Mouse (Mus musculus) CD8-positive naive resting alpha-beta T cell, adult 2 months (primary cell): Measurements from ENCODE around the gene Anks1.

Source experiments
- DNase-seq, 2 experiments: peaks; one replicate each; pipeline ENCODE4 v3.0.0; 2022; ENCODE audit warnings: low read depth in 2 of 2, low spot score in 2 of 2

The Anks1 gene

DNA sequence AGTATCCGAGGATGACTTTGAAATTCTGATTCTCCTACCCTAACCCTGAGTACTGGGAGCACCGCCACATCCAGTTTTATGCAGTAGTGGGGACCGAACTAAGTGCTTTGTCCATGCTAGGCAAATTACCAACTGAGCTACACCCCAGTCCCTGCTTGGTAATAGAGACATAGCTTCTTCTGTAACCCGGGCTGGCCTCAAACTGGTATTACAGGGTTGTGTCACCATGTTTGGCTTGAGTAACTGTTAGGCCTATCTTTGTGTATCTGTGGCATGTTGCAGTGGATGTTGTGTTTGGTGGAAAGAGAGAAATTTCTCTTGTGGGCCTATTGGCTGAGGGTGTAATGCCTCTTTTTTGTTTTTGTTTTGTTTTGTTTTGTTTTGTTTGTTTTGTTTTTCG is 21.2 kb downstream of the Anks1 start:
- DNase-seq = no peak

DNA sequence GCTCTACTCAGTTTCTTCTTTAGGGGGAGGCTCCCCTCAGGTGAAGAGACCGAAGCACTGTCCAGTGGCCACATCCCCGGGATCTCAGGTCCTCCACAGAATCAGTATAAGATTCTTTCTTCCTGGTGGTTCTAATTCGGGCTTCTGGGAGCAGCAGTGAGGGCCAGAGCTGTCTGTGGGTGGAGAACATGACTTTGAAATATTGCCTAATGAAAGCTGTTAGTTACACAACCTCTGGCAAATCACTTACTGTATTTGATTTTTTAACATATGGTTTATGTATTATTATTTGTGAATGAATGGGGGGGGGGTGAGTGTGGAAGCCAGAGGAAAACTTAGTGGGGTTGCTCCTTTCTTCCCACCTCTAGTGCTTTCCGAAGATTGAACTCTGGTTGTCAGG is 22.7 kb downstream of the Anks1 start:
- no peak for DNase-seq

DNA sequence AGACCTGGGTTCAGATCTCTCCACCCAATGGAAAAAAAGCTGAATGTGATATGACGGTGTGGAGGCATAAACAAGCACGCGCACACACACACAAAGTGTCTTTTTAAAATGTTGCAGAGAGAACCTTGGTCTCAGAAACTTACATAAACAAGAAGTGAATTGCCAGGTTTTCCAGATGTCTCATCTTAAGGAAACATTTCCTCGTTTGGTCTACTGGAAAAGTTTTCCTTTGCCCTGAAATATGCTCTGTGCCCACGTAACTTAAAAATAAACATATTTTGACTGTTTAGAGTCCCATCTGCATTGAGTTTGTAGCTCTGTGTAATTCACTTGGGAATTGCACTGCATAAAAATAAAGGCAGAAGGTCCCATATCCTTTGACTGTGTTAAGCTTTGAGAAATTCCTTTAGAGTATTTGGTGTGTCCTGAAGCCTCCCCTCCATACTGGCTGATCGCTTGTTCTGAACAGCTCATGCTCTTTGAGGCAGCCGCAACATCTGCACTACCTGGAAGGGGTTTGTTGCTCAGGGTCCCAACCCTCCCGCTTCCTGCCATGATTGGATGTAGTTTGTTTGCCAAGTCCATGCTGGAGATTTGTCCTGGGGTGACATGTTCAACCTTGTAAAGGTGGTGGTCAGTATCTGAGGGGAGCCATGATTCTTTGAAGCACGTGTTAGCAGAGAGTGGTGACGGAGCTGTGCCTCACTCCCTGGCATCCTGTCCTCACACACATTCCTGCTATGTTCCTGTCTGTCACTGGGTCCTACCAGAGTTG is 25.2 kb downstream of the Anks1 start:
- no peak for DNase-seq

- DNase-seq = no peak
These were observed 26.0 kb downstream of the Anks1 start for GRCm38 (mm10) chr17:27935091-27935490.

GRCm38 (mm10) chr17:27937054-27937615 is 28.0 kb downstream of the Anks1 start:
- no peak for DNase-seq

DNA sequence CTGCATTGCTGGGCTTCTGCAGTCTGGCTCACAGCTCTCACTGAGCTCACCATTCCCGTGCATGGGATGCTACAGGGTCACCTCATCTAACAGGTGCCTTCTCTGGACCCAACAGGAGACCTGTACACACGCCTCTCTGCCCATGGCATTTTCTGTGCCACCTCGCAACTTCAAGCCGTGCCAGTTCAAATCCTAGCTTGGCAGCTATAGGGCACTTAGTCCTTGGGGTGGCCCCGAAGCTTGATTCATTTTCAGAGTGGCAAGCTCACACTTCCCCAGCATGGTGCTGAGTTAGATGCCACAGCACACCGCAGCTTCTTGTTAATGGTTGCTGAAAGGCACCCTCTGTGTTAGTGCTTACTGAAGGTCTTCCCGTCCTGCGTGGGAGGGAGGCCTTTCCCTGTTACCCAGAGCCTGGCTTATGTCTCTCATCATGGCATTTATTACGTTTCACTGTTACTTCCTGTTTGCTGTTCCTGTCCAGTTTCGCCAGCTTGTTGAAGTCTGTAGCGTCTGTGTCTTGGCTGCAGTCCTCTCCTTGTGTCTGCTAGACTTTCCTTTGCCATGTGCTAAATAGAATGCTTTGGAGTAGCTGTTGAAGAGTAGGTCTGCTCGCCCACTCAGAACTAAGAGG is 29.1 kb downstream of the Anks1 start:
- no peak for DNase-seq

DNA sequence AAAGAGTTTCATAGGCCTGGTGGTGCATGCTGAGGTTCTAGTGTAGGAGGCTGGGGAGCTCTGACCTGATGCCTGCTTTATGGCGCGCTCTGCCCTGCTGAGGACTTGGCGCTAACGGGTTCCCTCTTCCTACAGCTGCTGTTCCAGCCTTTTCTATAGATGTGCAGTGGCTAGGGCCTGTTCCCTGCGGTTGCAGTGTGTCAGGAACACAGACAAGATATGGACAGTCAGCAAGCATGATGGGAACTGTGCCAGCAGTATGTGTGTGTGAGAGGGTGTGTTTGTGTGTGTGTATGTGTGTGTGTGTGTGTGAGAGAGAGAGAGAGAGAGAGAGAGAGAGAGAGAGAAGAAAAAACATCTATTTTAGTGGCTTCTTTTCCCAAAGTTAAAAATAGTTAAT is 29.9 kb downstream of the Anks1 start:
- no peak for DNase-seq

- no peak for DNase-seq
These were observed 31.2 kb downstream of the Anks1 start for GRCm38 (mm10) chr17:27940352-27940751.

DNA sequence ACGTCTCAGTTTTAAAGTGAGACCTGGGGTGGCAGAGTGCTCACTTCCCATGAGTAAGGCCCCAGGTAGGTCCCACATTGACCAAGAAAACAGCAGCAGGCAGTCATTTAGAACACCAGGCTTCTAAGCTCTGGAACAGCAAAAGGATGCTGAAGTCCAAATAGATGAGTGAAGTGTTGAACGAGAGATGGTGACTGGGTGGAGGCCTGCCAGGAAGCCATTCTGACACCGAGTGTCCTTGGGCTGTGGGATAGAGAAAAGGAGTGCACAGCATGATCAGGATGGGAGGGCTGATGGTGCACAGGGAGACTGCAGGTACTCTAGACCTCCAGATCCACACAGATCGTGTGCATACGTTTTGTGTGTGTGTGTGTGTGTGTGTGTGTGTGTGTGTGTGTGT is 32.1 kb downstream of the Anks1 start:
- DNase-seq = no peak

GRCm38 (mm10) chr17:27941698-27942097 is 32.6 kb downstream of the Anks1 start:
- DNase-seq = no peak

GRCm38 (mm10) chr17:27942131-27942530 is 33.0 kb downstream of the Anks1 start:
- no peak for DNase-seq

DNA sequence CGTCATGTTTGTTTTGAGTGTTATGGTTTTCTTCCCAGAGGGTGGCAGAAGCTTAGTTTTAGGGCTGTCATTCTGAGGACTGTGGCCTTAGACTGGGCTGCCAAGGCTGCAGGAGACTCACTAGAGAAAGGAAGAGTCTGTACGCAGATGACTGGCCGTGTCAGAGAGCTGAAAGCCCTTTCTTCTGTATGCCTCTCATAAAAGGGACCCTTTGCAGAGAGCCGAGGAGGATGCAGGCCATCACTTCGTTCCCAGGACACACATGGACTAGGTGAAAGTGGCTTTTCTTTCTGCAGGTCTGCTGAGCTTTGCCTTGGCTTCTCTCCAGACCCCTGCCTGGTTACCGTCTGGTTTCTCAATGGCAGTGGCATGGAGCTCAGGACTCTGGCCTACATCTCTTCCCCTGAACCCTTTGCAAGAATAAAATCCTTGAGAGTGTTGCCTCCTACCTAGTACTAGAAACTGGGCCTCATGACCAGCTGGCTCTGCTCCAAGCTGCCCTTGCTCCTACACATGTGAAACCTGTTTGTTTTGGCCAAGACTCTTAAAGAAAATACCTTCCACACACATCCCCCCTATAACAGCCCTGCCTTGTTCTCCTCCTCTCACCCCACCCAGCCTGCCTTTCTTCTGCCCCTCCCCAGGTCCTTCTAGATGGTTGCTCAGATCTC is 36.6 kb downstream of the Anks1 start:
- DNase-seq = no peak

GRCm38 (mm10) chr17:27946371-27946770 is 37.3 kb downstream of the Anks1 start:
- DNase-seq = no peak

- no peak for DNase-seq
These were observed 38.0 kb downstream of the Anks1 start for GRCm38 (mm10) chr17:27947155-27947554.

GRCm38 (mm10) chr17:27953136-27953535 is 44.0 kb downstream of the Anks1 start:
- no peak for DNase-seq

- no peak for DNase-seq
These were observed 45.7 kb downstream of the Anks1 start for GRCm38 (mm10) chr17:27954629-27955402.

DNA sequence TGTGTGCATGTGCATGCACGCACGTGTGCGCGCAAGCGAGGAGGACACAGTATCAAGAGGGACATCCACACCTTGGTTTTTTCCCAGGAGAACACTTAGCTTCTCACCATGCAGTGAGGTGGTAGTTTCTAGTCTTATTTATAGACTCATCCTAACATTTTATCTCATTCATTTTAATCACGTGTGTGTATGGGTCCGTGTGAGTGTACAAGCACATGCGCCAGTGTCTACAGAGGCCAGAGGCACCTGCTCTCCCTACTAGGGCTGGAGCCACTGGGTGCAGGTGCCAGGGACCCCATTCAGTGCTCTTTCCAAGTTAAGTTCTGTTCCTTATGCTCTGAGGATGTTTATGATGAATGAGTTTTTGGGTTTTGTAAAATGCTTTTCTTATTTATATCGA is 48.5 kb downstream of the Anks1 start:
- DNase-seq = no peak

DNA sequence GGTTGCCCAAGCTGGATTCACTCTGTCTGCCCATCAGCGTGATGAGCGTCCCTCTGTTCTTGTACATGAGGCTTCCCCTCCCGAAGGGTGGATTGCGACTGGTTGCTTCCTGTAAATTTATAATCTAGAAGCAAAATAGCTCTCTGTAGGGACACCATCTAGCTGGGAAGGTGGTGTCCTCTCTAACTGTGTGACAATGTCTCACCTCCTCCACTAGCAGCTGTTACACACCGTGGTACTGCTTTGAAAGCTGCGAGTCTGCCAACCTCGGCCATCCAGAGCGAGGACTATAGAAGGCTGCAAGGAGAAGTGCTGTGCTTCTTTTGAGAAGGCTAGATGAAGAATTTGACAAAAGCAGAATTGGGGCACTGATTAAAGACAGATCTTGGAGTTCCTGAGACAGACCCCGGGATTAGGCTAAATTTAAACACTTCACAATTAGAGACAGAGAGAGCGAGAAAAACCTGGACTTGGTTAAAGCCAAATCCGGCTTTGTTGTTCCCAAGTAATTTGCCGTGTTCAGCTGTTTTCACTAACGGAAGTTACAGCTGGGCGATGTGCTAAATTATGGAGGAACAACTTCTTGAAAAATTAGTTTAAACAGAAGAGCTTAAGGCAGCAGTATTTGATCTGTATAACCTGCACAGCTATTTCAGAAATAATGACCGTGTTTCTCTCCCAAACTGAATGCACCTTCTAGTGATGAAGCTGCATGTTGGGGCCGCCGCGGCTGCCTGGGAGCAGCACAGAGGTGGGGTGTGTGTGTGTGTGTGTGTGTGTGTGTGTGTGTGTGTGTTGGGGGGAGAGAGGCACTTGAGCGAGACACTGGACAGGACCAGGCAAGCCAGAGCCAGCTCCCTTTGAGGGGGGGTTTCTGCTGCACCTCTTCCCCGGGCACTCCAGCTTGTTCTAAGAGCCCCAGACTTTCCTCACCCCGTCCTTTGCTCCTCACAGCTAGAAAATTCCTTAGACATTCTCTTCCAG is 51.3 kb downstream of the Anks1 start:
- no peak for DNase-seq

GRCm38 (mm10) chr17:27963120-27963519 is 54.0 kb downstream of the Anks1 start:
- peak in 1 of 2 experiments; percentile 5 for DNase-seq

DNA sequence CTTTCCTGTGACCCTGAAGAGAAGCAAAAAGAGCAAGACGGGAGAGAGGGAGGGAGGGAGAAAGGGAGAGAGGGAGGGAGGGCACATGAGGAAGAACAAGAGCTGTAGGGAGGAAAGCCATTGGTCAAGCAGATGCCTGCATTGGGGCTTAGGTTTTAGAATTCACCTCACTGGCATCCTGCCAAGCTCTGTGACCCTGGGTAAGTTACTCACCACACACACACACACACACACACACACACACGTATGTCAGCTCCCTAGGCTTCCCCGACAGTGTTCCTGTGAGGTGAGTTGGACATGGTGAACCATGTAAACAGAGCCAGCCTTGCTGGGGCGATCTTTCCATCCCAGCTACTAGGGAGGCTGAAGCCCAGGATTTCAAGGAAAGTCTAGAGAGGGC is 55.5 kb downstream of the Anks1 start:
- no peak for DNase-seq
